Mouse (Mus musculus): Measurements from ENCODE around the gene Pcf11. TPM values are rescaled to one million over a fixed set of nuclear protein-coding genes. Genes with fewer than 3 reads are reported as not detected.

Pcf11 gene
- 15.3 TPM for polyA plus RNA-seq (2014; fragmentation: Illumina TruSeq; extraction: RNeasy Lipid Tissue Mini Kit (QIAGEN cat#74804); ENCODE audit: insufficient read depth, low read depth, low replicate concordance)

GRCm38 (mm10) chr7:92669507-92670471 lies at the start of gene Pcf11:
Gene Pcf11, minus strand, starts transcription at chr7:92669934.

DNA sequence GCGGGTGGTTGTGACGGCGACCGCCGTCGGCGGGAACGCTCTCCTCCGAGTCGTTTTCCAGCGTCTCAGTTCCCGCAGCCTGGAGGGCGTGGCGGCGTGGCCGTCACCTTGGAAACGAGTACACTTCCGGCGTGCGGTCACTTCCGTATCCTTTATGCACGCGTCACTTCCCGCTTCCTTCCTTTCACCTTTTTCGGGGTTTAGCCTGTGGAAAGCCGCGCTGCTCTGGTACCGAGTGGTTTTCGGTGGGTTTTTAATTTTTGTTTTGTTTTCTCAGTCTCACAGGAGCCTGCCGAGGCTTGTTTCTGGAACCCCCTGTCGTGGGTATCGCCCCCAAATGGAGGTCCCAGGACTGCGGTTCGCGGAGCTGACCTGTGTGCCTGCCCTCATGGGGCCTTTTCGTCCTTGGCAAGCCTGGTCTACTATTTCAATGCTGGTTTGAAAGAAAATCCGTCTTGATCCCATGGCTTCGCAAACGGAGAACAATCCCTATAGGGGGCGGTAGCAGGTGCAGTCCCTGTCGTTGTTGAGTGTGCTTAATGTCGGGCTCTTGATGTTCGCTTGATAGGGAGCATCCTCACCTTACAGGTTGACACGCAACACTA lies 32.6 kb downstream of the Pcf11 start, which contains the start of gene Ankrd42:
Gene Ankrd42, minus strand, starts transcription at position 122 of the 605 bp plus-strand sequence.

Other genes starting within 250 kb of the Pcf11 start
- 24.5 TPM for gene Ccdc90b, start 108.8 kb downstream of the Pcf11 start, polyA plus RNA-seq (2014; fragmentation: Illumina TruSeq; extraction: RNeasy Lipid Tissue Mini Kit (QIAGEN cat#74804); ENCODE audit: insufficient read depth, low read depth, low replicate concordance)
- gene Ankrd42, start 32.8 kb downstream of the Pcf11 start, polyA plus RNA-seq (2014; fragmentation: Illumina TruSeq; extraction: RNeasy Lipid Tissue Mini Kit (QIAGEN cat#74804); ENCODE audit: insufficient read depth, low read depth, low replicate concordance), result 3.9 TPM
- 1.7 TPM for gene Rab30, start 71.7 kb upstream of the Pcf11 start, polyA plus RNA-seq (2014; fragmentation: Illumina TruSeq; extraction: RNeasy Lipid Tissue Mini Kit (QIAGEN cat#74804); ENCODE audit: insufficient read depth, low read depth, low replicate concordance)
- 0.28 TPM for gene Ddias, start 204.3 kb upstream of the Pcf11 start, polyA plus RNA-seq (2014; fragmentation: Illumina TruSeq; extraction: RNeasy Lipid Tissue Mini Kit (QIAGEN cat#74804); ENCODE audit: insufficient read depth, low read depth, low replicate concordance)
- 21.9 TPM for gene Prcp, start 204.5 kb upstream of the Pcf11 start, polyA plus RNA-seq (2014; fragmentation: Illumina TruSeq; extraction: RNeasy Lipid Tissue Mini Kit (QIAGEN cat#74804); ENCODE audit: insufficient read depth, low read depth, low replicate concordance)